Mouse (Mus musculus) cortical plate, adult 2 months (tissue): Measurements from ENCODE around the gene Prdm1.

ENCODE experiments used
- CTCF ChIP-seq: fragments of 200-500 bp; IDR thresholded peaks from 2 replicates; pipeline ENCODE4 v1.5.1; 2011; ENCODE audit warnings: mild to moderate bottlenecking, control low read depth, low read length; ENCODE audit not compliant: insufficient read depth; ENCODE audit errors: extremely low read depth
- POLR2A ChIP-seq: fragments of 200-500 bp; IDR thresholded peaks from 2 replicates; pipeline ENCODE4 v1.6.1; 2011; ENCODE audit warnings: mild to moderate bottlenecking, low read length, control low read depth; ENCODE audit not compliant: insufficient read depth; ENCODE audit errors: extremely low read depth

GRCm38 (mm10) chr10:44429177-44429888 is 99.0 kb downstream of the Prdm1 start:
- no peak for TF ChIP-seq CTCF
- no peak for TF ChIP-seq POLR2A
